Mouse (Mus musculus) stomach, embryonic 14.5 days (tissue): ENCODE measurements around the gene Vtcn1. TPM values are rescaled to one million over a fixed set of nuclear protein-coding genes. Genes with fewer than 3 reads are reported as not detected.

Experiments used
- ATAC-seq: fragments of 200-750 bp; cut with Nextera tagmentation; 2 replicates; pipeline ENCODE4 v1.8.0; 2017; ENCODE audit warnings: low read depth, moderate TSS enrichment; ENCODE audit not compliant: insufficient number of reproducible peaks, insufficient read depth, low FRiP score
- H3K27ac ChIP-seq: fragments of 300-500 bp; sonication (generic); 2 replicates; pipeline ENCODE4 v1.5.1; 2014; ENCODE audit warnings: mild to moderate bottlenecking, low read length, moderate library complexity, mixed read lengths
- H3K27me3 ChIP-seq: fragments of 300-500 bp; sonication (generic); 2 replicates; pipeline ENCODE4 v1.6.1; 2014; ENCODE audit warnings: low read length, control low read depth, mixed read lengths; ENCODE audit not compliant: control insufficient read depth, insufficient read depth
- H3K36me3 ChIP-seq: fragments of 300-500 bp; sonication (generic); 2 replicates; pipeline ENCODE4 v1.6.1; 2014; ENCODE audit warnings: mild to moderate bottlenecking, control low read depth, low read length, moderate library complexity, mixed read lengths; ENCODE audit not compliant: control insufficient read depth, insufficient read depth
- H3K4me1 ChIP-seq: fragments of 300-500 bp; sonication (generic); 2 replicates; pipeline ENCODE4 v1.6.1; 2014; ENCODE audit warnings: low read length, control low read depth, mixed read lengths; ENCODE audit not compliant: control insufficient read depth, insufficient read depth
- H3K4me2 ChIP-seq: fragments of 300-500 bp; sonication (generic); replicated peaks from 2 replicates; pipeline ENCODE4 v1.6.1; 2014; ENCODE audit warnings: low read depth, low read length, control low read depth
- H3K4me3 ChIP-seq: fragments of 300-500 bp; sonication (generic); 2 replicates; pipeline ENCODE4 v1.5.1; 2014; ENCODE audit warnings: low read depth, low read length, control low read depth
- H3K9ac ChIP-seq: fragments of 300-500 bp; sonication (generic); replicated peaks from 2 replicates; pipeline ENCODE4 v1.6.1; 2014; ENCODE audit warnings: low read depth, mild to moderate bottlenecking, control low read depth, low read length, moderate library complexity, mixed read lengths
- H3K9me3 ChIP-seq: fragments of 300-500 bp; sonication (generic); 2 replicates; pipeline ENCODE4 v1.6.1; 2016; ENCODE audit warnings: low read depth, low read length, control low read depth; ENCODE audit not compliant: control insufficient read depth
- WGBS: fragments of 180-500 bp; shearing (Covaris S2); extraction: QIAGEN DNeasy Blood & Tissue Kit; methylation state at CpG from one replicate; pipeline ENCODE4 v1.1.7; 2014; 5-methylcytosine and 5-hydroxymethylcytosine counted together
- polyA plus RNA-seq: library from polyadenylated mRNA; unstranded; fragments of >200 nt; fragmentation: Nextera tagmentation; extraction: Ambion mirVana; gene quantifications from 2 replicates; pipeline ENCODE4 v1.2.1, GENCODE M21; 2014

Gene Vtcn1
- polyA plus RNA-seq, 1 experiment from 2014 or later = 2.0 TPM

GRCm38 (mm10) chr3:100821276-100821675, 4.0 kb upstream of the Vtcn1 start:
- ATAC-seq = peak; percentile 19; the same call in 1 of the 2 replicates
- WGBS = 47% methylated on average over 2 of the region's 2 CpGs
- Histone ChIP-seq H3K9me3 (no peaks in the 10 kb centered on the region), H3K27ac (peak overlapping the region; percentile 68; the same call in 1 of the 2 replicates), H3K4me1 (no peaks in the 10 kb centered on the region), H3K4me3 (no peak overlapping the region), H3K9ac (no peak overlapping the region), H3K36me3 (no peaks in the 10 kb centered on the region), H3K27me3 (no peaks in the 10 kb centered on the region), H3K4me2 (no peak overlapping the region)

DNA sequence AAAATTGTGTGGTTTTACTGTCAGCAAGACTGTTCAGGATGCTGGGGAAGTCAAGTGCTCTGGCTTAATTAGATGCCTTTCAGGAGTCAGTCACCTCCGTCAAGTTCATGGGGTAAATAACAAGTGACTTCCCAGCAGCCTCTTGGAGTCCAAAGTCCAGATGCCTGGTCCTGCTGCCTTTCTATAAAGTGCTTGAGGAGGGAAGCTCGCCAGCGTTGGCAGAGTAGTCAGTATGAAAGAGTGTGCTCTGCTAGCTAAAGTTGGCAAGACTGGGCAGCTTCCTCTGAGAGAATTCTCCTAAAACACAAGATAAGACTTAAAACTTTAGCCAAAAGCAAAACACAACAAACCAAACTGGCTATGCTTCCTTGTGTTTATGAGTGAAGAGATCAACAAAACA, 18.5 kb downstream of the Vtcn1 start:
- Histone ChIP-seq H3K9me3 (no peaks in the 10 kb centered on the region), H3K4me1 (0 out of 2 replicates have a peak, but pooled peaks cover 3% of the 10 kb centered on the region), H3K27ac (no peak overlapping the region), H3K27me3 (no peaks in the 10 kb centered on the region), H3K36me3 (no peaks in the 10 kb centered on the region), H3K9ac (no peak overlapping the region), H3K4me2 (no peak overlapping the region), H3K4me3 (no peak overlapping the region)
- ATAC-seq = no peak
- WGBS = 71% methylated on average over 3 of the region's 3 CpGs

GRCm38 (mm10) chr3:100844366-100844765, 19.1 kb downstream of the Vtcn1 start:
- 61% methylated on average over 5 of the region's 5 CpGs for WGBS
- H3K9ac ChIP-seq = no peak overlapping the region
- H3K27ac ChIP-seq = no peak overlapping the region
- ATAC-seq = no peak
- no peaks in the 10 kb centered on the region for H3K9me3 ChIP-seq
- H3K4me2 ChIP-seq = no peak overlapping the region
- H3K4me3 ChIP-seq = no peak overlapping the region
- 0 out of 2 replicates have a peak, but pooled peaks cover 3% of the 10 kb centered on the region for H3K4me1 ChIP-seq
- H3K27me3 ChIP-seq = no peaks in the 10 kb centered on the region
- no peaks in the 10 kb centered on the region for H3K36me3 ChIP-seq

- 82% methylated on average over 7 of the region's 7 CpGs for WGBS
- Histone ChIP-seq H3K4me1 (0 out of 2 replicates have a peak, but pooled peaks cover 3% of the 10 kb centered on the region), H3K4me3 (no peak overlapping the region), H3K4me2 (no peak overlapping the region), H3K36me3 (no peaks in the 10 kb centered on the region), H3K27ac (no peak overlapping the region), H3K9me3 (no peaks in the 10 kb centered on the region), H3K27me3 (no peaks in the 10 kb centered on the region), H3K9ac (no peak overlapping the region)
- ATAC-seq = no peak
Measured at GRCm38 (mm10) chr3:100848348-100848747, 23.1 kb downstream of the Vtcn1 start.

DNA sequence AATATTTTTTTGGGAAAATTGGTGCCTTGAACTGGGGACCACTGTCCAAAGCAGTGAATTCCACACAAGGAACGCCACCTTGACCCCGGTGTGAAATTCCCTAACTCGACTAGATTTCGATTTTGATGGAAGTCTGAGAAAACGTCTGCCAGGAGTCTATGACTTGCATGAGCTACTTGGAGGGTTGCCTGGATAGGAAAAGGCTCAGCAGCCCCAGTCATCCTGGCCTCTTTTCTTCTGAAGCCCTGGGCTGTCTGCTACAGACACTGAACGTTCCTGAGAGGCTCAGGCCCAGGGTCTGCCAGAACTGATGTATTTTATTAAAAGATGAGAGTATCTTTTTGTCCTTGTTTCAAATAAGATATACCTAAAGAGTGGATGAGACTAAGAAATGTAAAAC, 25.2 kb downstream of the Vtcn1 start:
- no peak for ATAC-seq
- H3K4me3 ChIP-seq = no peak overlapping the region
- H3K4me2 ChIP-seq = no peak overlapping the region
- no peak overlapping the region for H3K27ac ChIP-seq
- no peak overlapping the region for H3K9ac ChIP-seq
- H3K9me3 ChIP-seq = no peaks in the 10 kb centered on the region
- H3K27me3 ChIP-seq = no peaks in the 10 kb centered on the region
- no peaks in the 10 kb centered on the region for H3K4me1 ChIP-seq
- 76% methylated on average over 6 of the region's 6 CpGs for WGBS
- H3K36me3 ChIP-seq = no peaks in the 10 kb centered on the region

DNA sequence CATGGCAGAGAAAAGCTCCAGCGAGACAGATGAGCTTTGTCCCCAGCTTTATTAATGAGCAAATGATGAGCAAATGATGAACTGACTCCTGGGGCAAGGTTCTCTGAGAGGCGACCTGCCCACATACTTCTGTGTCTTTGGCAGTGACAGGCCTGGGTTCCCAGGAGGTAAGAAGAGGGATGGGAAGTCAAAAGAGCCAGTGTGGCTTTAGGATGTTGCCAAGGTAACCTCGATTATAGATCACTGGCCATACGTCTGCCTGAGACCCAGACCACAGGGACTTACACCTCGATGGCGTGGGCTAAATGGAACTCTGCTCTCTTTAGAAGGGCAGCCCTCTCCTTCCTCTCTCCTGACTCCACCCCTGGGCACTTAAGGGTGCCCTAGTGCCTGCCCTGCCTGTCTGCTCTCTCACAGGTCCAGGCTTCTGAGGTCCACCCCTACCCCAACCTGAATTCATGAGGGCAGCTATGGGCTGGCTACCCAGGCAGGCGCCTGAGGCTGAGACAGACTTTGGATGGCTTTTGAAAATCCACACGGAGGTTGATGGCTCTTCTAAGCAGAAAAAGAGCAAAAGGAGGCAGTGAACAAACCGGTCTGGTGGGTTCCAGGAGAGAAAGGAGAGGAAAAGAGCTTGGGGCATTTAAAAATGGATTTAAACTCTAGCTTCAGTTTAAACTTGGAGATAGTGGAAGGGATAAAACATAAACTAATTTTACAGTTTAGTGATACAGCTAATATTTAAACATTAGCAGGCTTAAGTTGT, 31.0 kb downstream of the Vtcn1 start:
- H3K9ac ChIP-seq = no peak overlapping the region
- ATAC-seq = peak; percentile 68; the same call in 1 of the 2 replicates
- no peaks in the 10 kb centered on the region for H3K27me3 ChIP-seq
- H3K27ac ChIP-seq = peak overlapping the region; percentile 69; the same call in 1 of the 2 replicates
- H3K9me3 ChIP-seq = no peaks in the 10 kb centered on the region
- H3K36me3 ChIP-seq = no peaks in the 10 kb centered on the region
- H3K4me2 ChIP-seq = no peak overlapping the region
- H3K4me3 ChIP-seq = no peak overlapping the region
- H3K4me1 ChIP-seq = peaks cover 10% of the 10 kb centered on the region; the same call in 1 of the 2 replicates
- 45% methylated on average over 9 of the region's 9 CpGs for WGBS

GRCm38 (mm10) chr3:100857139-100857538, 31.9 kb downstream of the Vtcn1 start:
- WGBS = 57% methylated on average over 5 of the region's 5 CpGs
- no peak overlapping the region for H3K9ac ChIP-seq
- no peaks in the 10 kb centered on the region for H3K9me3 ChIP-seq
- no peaks in the 10 kb centered on the region for H3K36me3 ChIP-seq
- peak; percentile 56; the same call in 1 of the 2 replicates for ATAC-seq
- peak overlapping the region; percentile 71; the same call in 1 of the 2 replicates for H3K27ac ChIP-seq
- no peaks in the 10 kb centered on the region for H3K27me3 ChIP-seq
- no peak overlapping the region for H3K4me2 ChIP-seq
- peaks cover 10% of the 10 kb centered on the region; the same call in 1 of the 2 replicates for H3K4me1 ChIP-seq
- H3K4me3 ChIP-seq = no peak overlapping the region

DNA sequence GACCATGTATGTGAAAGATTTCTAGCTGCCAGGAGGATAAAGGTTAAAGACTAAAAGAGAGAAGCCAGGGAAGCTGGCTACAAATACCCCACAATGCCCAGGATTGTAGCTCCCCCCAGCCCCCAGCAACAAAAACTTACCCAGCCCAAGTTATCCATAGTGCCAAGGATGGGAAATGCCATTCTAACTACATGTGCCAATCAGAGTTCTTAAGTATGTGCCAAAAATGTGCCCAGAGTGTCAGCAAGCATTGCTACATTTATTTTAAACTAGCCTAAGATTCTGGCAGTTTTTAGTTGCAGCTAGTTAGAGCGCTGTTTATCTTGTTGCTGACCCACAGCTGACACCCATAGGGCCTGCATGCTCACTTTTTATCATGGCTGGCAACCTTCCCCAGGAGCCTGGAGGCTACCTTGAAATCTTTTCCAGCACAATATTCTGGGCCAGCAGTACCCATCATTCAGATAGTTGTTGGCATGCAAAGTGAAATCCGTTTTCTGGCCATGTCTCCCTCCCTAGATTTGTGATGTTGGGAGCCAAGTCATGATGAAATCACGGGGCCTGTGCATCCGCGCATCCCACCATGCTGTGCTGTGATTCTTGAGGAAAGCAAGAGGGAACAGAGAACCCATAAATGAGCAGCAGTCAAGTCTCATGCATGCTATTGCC, 33.2 kb downstream of the Vtcn1 start:
- H3K27ac ChIP-seq = no peak overlapping the region
- H3K4me2 ChIP-seq = no peak overlapping the region
- peaks cover 10% of the 10 kb centered on the region; the same call in 1 of the 2 replicates for H3K4me1 ChIP-seq
- no peak overlapping the region for H3K4me3 ChIP-seq
- no peak for ATAC-seq
- 91% methylated on average over 5 of the region's 5 CpGs for WGBS
- no peaks in the 10 kb centered on the region for H3K36me3 ChIP-seq
- H3K9ac ChIP-seq = no peak overlapping the region
- H3K27me3 ChIP-seq = no peaks in the 10 kb centered on the region
- no peaks in the 10 kb centered on the region for H3K9me3 ChIP-seq
